Mouse (Mus musculus) spleen, postnatal 4 days (tissue): ENCODE results near the gene Cfdp1.

ENCODE experiments used
- DNase-seq, 2 experiments: peaks; one replicate each; pipeline ENCODE4 v3.0.0; 2022; ENCODE audit warnings: low spot score in 2 of 2

Cfdp1 gene

GRCm38 (mm10) chr8:111796528-111796927 lies 57.6 kb downstream of the Cfdp1 start:
- DNase-seq: no peak

- DNase-seq: no peak
Observed at GRCm38 (mm10) chr8:111793324-111793917, 60.7 kb downstream of the Cfdp1 start.

GRCm38 (mm10) chr8:111789639-111790038 lies 64.5 kb downstream of the Cfdp1 start:
- DNase-seq: no peak

- DNase-seq: no peak
Observed at GRCm38 (mm10) chr8:111789200-111789599, 64.9 kb downstream of the Cfdp1 start.

GRCm38 (mm10) chr8:111788497-111788896 lies 65.6 kb downstream of the Cfdp1 start:
- no peak for DNase-seq

- no peak for DNase-seq
Observed at GRCm38 (mm10) chr8:111788085-111788484, 66.0 kb downstream of the Cfdp1 start.

- DNase-seq: no peak
Observed at GRCm38 (mm10) chr8:111787683-111788082, 66.4 kb downstream of the Cfdp1 start.

- no peak for DNase-seq
Observed at GRCm38 (mm10) chr8:111786701-111787588, 67.1 kb downstream of the Cfdp1 start.

GRCm38 (mm10) chr8:111786116-111786515 lies 68.0 kb downstream of the Cfdp1 start:
- no peak for DNase-seq

GRCm38 (mm10) chr8:111782671-111783394 lies 71.3 kb downstream of the Cfdp1 start:
- DNase-seq: no peak

GRCm38 (mm10) chr8:111782161-111782560 lies 71.9 kb downstream of the Cfdp1 start:
- DNase-seq: no peak

- DNase-seq: no peak
Observed at GRCm38 (mm10) chr8:111780697-111781424, 73.2 kb downstream of the Cfdp1 start.

GRCm38 (mm10) chr8:111779690-111780089 lies 74.4 kb downstream of the Cfdp1 start:
- no peak for DNase-seq

GRCm38 (mm10) chr8:111778801-111779200 lies 75.3 kb downstream of the Cfdp1 start:
- no peak for DNase-seq

- DNase-seq: no peak
Observed at GRCm38 (mm10) chr8:111776492-111776891, 77.6 kb downstream of the Cfdp1 start.

- no peak for DNase-seq
Observed at GRCm38 (mm10) chr8:111775766-111776165, 78.3 kb downstream of the Cfdp1 start.

- no peak for DNase-seq
Observed at GRCm38 (mm10) chr8:111773476-111773875, 80.6 kb downstream of the Cfdp1 start.

GRCm38 (mm10) chr8:111773057-111773456 lies 81.0 kb downstream of the Cfdp1 start:
- DNase-seq: no peak

GRCm38 (mm10) chr8:111772083-111772482 lies 82.0 kb downstream of the Cfdp1 start:
- no peak for DNase-seq

GRCm38 (mm10) chr8:111771625-111772020 lies 82.5 kb downstream of the Cfdp1 start:
- no peak for DNase-seq

- DNase-seq: no peak
Observed at GRCm38 (mm10) chr8:111770958-111771624, 83.0 kb downstream of the Cfdp1 start.
